Mouse (Mus musculus) stomach, embryonic 15.5 days (tissue): Measurements from ENCODE around the gene Hbb-bt. TPM values are rescaled to one million over a fixed set of nuclear protein-coding genes. Genes with fewer than 3 reads are reported as not detected.
"Not testable (repeated sequence)": the region's sequence is repeated elsewhere in the genome, so short reads cannot be mapped to it uniquely, and the experiment has no call there.

Experiments
- ATAC-seq: fragments of 200-750 bp; cut with Nextera tagmentation; 2 replicates; pipeline ENCODE4 v1.8.0; 2017; ENCODE audit warnings: low read depth, moderate number of reproducible peaks, moderate TSS enrichment; ENCODE audit not compliant: insufficient read depth, low FRiP score
- H3K27ac ChIP-seq: fragments of 300-500 bp; sonication (generic); 2 replicates; pipeline ENCODE4 v1.5.1; 2015; ENCODE audit warnings: mild to moderate bottlenecking, inconsistent platforms
- H3K27me3 ChIP-seq: fragments of 300-500 bp; sonication (generic); replicated peaks from 2 replicates; pipeline ENCODE4 v1.6.1; 2015; ENCODE audit warnings: inconsistent platforms
- H3K36me3 ChIP-seq: fragments of 300-500 bp; sonication (generic); 2 replicates; pipeline ENCODE4 v1.6.1; 2015; ENCODE audit warnings: inconsistent platforms
- H3K4me1 ChIP-seq: fragments of 300-500 bp; sonication (generic); 2 replicates; pipeline ENCODE4 v1.6.1; 2015; ENCODE audit warnings: inconsistent platforms
- H3K4me2 ChIP-seq: fragments of 300-500 bp; sonication (generic); 2 replicates; pipeline ENCODE4 v1.6.1; 2015; ENCODE audit warnings: mild to moderate bottlenecking, inconsistent platforms
- H3K4me3 ChIP-seq: fragments of 300-500 bp; sonication (generic); replicated peaks from 2 replicates; pipeline ENCODE4 v1.5.1; 2015; ENCODE audit warnings: inconsistent platforms
- H3K9ac ChIP-seq: fragments of 300-500 bp; sonication (generic); 2 replicates; pipeline ENCODE4 v1.6.1; 2015; ENCODE audit warnings: inconsistent platforms
- H3K9me3 ChIP-seq: fragments of 300-500 bp; sonication (generic); 2 replicates; pipeline ENCODE4 v1.6.1; 2016; ENCODE audit warnings: inconsistent platforms
- WGBS: fragments of 180-500 bp; shearing (Covaris S2); methylation state at CpG from one replicate; pipeline ENCODE4 v1.1.7; 2015; 5-methylcytosine and 5-hydroxymethylcytosine counted together
- polyA plus RNA-seq: library from polyadenylated mRNA; unstranded; fragments of >200 nt; fragmentation: Nextera tagmentation; extraction: Ambion mirVana; gene quantifications from 2 replicates; pipeline ENCODE4 v1.2.1, GENCODE M21; 2015

Gene Hbb-bt
- polyA plus RNA-seq, result 3,099 and 5,430 TPM in 2 replicates

DNA sequence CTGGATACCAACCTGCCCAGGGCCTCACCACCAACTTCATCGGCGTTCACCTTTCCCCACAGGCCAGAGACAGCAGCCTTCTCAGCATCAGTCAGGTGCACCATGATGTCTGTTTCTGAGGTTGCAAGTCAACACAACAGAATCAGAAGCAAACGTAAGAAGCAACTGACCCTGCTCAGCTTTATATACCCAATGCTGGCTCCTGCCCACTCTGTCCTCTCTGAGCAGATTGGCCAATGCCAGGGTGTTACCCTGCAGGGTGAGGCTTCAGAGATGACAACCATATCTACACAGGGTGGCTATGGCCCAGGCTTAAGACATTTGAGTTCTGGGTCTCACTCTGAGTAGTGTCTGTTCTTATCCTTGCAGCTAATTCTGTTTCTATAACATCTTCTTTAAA lies at the start of gene Hbb-bt:
Gene Hbb-bt (minus strand): TSS at position 231 of the 400 bp plus-strand sequence.
- Histone ChIP-seq H3K27me3 (no peaks in the 10 kb centered on the region), H3K4me2 (no peak within 1 kb of the TSS), H3K9me3 (no peaks in the 10 kb centered on the region), H3K9ac (no peak within 1 kb of the TSS), H3K36me3 (no peaks in the 10 kb centered on the region), H3K27ac (no peak within 1 kb of the TSS), H3K4me1 (no peaks in the 10 kb centered on the region), H3K4me3 (no peak within 1 kb of the TSS)
- peak; percentile 93 for ATAC-seq
- WGBS, result 71% methylated on average over 3 of the region's 3 CpGs

DNA sequence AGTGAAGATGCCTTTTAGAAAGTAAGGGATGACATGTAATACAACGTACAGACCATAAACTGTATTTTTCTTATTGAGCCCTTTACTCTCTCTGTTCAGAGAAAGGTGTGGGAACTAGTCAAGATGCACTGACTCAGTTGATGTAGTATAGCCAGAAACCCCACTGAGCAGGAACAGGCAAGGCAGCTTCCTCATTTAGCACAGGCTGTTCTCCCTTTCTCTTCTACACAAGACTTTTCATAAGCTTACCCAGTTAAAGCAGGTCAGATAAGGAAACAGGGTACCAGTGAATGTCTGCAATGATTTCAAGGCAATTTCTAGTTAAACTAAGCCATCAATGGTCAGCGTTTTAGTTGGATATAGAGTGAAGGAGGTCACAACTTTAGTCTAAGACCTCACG lies 47.7 kb upstream of the Hbb-bt start:
- Histone ChIP-seq H3K4me1 (no peaks in the 10 kb centered on the region), H3K9me3 (no peaks in the 10 kb centered on the region), H3K27me3 (no peaks in the 10 kb centered on the region), H3K4me3 (no peak overlapping the region), H3K9ac (no peak overlapping the region), H3K27ac (no peak overlapping the region), H3K36me3 (no peaks in the 10 kb centered on the region), H3K4me2 (no peak overlapping the region)
- WGBS, result 75% methylated on average over 3 of the region's 3 CpGs
- no peak for ATAC-seq

DNA sequence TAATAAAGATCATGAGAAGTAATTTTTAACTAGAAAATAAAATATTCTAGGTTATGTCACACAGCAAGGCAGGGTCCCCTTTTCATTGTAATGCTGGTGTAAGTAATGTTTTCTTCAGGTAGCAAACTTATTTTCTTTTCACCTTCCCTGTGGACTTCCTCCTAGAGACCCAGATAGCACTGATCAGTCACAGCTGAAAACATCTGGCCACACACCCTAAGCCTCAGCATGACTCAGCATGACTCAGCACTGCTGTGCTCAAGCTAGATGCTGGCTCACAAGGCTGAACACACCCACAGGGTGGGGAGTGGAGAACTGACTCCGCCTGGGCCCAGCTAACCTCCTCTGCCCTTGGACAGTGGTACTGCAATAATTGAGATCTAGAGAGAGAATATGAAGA lies 47.1 kb upstream of the Hbb-bt start:
- WGBS, result 36% methylated on average over 1 of the region's 1 CpGs
- Histone ChIP-seq H3K27ac (no peak overlapping the region), H3K4me2 (no peak overlapping the region), H3K9ac (no peak overlapping the region), H3K9me3 (no peaks in the 10 kb centered on the region), H3K4me3 (no peak overlapping the region), H3K4me1 (no peaks in the 10 kb centered on the region), H3K27me3 (no peaks in the 10 kb centered on the region), H3K36me3 (no peaks in the 10 kb centered on the region)
- peak; percentile 89 for ATAC-seq

DNA sequence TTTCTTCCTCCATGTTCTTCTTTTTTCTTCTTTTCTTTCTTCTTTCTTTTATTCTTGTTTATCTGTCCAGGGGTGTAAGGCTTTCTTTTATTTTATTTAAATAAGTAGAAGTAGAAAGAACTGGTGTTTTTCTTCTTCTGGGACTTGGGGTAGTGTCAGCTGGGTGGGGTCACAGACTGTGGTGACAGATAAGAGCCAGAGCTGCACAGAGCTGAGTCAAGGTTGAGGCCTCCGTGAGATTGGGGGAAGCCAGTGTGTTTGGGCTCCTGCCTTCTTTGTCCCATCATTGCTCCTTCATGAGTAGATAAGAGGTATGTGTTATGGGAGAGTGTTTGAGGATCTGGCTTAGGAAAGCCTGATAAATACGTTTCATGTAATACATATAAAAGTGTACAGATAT lies 45.3 kb upstream of the Hbb-bt start:
- no peaks in the 10 kb centered on the region for H3K36me3 ChIP-seq
- no peaks in the 10 kb centered on the region for H3K4me1 ChIP-seq
- H3K4me2 ChIP-seq, result no peak overlapping the region
- H3K27ac ChIP-seq, result no peak overlapping the region
- H3K4me3 ChIP-seq, result no peak overlapping the region
- WGBS, result 59% methylated on average over 2 of the region's 2 CpGs
- H3K9me3 ChIP-seq, result no peaks in the 10 kb centered on the region
- ATAC-seq, result peak; percentile 94
- H3K9ac ChIP-seq, result no peak overlapping the region
- no peaks in the 10 kb centered on the region for H3K27me3 ChIP-seq

DNA sequence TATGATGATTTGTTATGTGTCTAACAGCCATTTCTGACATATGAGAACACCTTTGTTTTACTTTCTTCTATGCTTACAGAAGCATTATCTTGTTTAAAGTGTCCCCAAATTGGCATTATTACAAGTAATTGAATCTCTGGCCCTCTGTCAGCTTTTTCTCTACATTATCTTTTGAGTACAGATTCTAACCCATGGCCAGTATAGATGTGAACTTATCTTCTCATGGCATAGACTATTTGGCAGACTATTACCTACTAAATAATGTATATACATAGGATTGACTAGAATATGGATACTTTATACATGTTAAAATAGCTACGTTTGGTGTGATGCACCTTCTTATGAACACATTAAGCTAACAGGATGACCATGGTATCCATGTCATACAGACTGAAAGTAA lies 40.9 kb upstream of the Hbb-bt start:
- no peak overlapping the region for H3K4me3 ChIP-seq
- H3K4me1 ChIP-seq, result no peaks in the 10 kb centered on the region
- 49% methylated on average over 1 of the region's 1 CpGs for WGBS
- H3K27ac ChIP-seq, result no peak overlapping the region
- no peaks in the 10 kb centered on the region for H3K36me3 ChIP-seq
- ATAC-seq, result no peak
- H3K4me2 ChIP-seq, result no peak overlapping the region
- H3K9me3 ChIP-seq, result no peaks in the 10 kb centered on the region
- H3K27me3 ChIP-seq, result no peaks in the 10 kb centered on the region
- H3K9ac ChIP-seq, result no peak overlapping the region

DNA sequence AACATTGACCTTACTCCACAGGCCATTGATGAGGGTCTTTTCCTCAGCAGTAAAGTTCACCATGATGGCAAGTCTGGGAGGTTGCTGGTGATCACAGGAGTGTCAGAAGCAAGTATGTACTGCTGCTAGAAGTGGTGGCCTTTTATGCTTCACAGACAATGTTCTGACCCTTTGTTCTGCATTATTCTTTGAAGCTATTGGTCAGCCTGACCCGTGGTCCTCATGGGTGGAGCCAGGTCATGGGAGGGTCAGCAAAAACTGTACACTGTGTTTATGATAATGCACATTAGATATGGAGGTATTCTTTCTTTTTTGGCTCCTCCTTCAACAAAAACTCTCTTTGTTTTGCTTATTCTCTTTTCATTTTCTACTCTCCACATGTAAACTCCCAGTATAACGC lies 39.3 kb upstream of the Hbb-bt start, which contains the start of gene Hbb-y:
Gene Hbb-y (minus strand): TSS at position 127 of the 400 bp plus-strand sequence.
- H3K4me3 ChIP-seq, result no peak within 1 kb of the TSS
- H3K4me1 ChIP-seq, result no peaks in the 10 kb centered on the region
- no peak for ATAC-seq
- no peaks in the 10 kb centered on the region for H3K27me3 ChIP-seq
- no peak within 1 kb of the TSS for H3K9ac ChIP-seq
- no peaks in the 10 kb centered on the region for H3K9me3 ChIP-seq
- H3K4me2 ChIP-seq, result no peak within 1 kb of the TSS
- no peak within 1 kb of the TSS for H3K27ac ChIP-seq
- WGBS, result 57% methylated on average over 2 of the region's 2 CpGs
- no peaks in the 10 kb centered on the region for H3K36me3 ChIP-seq

DNA sequence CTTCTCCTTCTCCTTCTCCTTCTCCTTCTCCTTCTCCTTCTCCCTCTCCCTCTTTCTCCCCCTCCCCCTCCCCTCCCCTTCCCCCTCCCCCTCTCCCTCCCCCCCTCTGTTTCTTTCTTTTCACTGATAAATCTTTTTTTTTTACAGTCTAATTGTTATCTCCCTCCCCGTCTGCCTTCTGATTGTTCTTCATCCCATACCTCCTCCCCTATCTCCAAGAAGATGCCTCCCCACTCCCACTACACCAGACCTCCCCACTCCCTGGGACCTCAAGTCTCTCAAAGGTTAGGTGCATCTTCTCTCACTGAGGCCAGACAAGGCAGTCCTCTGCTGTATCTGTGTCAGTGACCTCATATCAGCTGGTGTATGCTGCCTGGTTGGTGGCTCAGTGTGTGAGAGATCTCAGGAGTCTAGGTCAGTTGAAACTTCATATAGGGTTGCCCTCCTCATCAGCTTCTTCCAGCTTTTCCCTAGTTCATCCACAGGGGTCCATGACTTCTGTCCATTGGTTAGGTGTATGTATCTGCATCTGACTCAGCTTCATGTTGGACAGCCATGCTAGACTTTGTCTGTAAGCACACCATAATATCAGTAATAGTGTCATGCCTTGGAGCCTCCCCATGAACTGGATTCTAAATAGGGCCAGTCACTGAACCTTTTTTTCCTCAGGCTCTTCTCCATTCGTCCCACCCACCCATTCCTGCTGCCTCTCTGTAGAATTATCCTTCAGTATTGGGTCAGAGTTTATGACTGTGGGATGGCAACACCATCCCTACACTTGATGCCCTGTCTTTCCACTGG lies 30.9 kb upstream of the Hbb-bt start:
- 44% methylated on average over 1 of the region's 2 CpGs for WGBS

DNA sequence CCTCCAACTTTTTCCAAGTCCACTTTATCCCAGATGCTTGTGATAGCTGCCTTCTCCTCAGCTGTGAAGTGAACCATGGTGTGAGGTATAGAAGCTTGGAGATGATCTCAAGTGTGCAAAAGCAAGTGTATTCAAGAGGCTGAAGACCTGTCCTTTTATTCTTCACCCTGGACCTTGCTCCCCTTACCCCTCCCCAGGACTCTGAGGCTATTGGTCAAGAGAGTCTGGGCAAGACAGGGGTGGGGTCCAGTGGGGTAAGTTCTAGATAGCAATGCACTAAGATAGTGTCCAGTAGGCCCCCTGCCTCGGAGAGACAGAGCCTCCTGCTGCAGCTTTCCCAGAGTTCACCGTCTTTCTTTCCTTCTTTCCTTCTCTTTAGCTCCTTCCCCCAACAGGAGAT lies 29.2 kb upstream of the Hbb-bt start, which contains the start of gene Hbb-bh1:
Gene Hbb-bh1 (minus strand): TSS at position 131 of the 400 bp plus-strand sequence.
- Histone ChIP-seq H3K4me1 (no peaks in the 10 kb centered on the region), H3K9me3 (no peaks in the 10 kb centered on the region), H3K4me2 (no peak within 1 kb of the TSS), H3K36me3 (no peaks in the 10 kb centered on the region), H3K27ac (no peak within 1 kb of the TSS), H3K27me3 (no peaks in the 10 kb centered on the region), H3K9ac (no peak within 1 kb of the TSS), H3K4me3 (no peak within 1 kb of the TSS)
- no peak for ATAC-seq
- 66% methylated on average over 2 of the region's 2 CpGs for WGBS

More for the DNA sequence above, 30.9 kb upstream of the Hbb-bt start:
- Histone ChIP-seq H3K36me3 (no peaks in the 10 kb centered on the region), H3K9ac (no peak overlapping the region), H3K4me2 (no peak overlapping the region), H3K27ac (no peak overlapping the region), H3K4me1 (no peaks in the 10 kb centered on the region), H3K9me3 (no peaks in the 10 kb centered on the region), H3K4me3 (no peak overlapping the region), H3K27me3 (no peaks in the 10 kb centered on the region)
- ATAC-seq, result no peak

DNA sequence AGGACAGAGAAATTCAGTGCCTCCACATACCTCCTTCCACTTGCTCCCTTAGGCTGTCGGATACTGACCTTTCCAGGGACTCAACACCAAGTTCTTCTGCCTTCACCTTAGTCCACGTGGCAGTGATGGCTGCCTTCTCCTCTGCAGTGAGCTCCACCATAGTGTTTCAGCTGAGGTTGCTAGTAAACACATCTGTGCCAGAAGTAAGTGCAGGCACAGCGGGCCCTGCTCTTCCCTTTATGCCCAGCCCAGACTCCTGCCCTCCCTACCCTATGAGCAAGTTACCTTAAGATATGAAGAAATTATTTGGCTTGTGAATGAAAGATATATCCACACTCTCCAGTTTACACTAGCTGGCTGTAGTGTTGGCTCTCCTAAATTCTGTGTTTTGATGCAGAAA lies 26.5 kb upstream of the Hbb-bt start, which contains the start of gene Hbb-bh2:
Gene Hbb-bh2 (minus strand): TSS at position 253 of the 400 bp plus-strand sequence.
- no peak within 1 kb of the TSS for H3K4me2 ChIP-seq
- no peak within 1 kb of the TSS for H3K4me3 ChIP-seq
- no peak for ATAC-seq
- 69% methylated on average over 3 of the region's 3 CpGs for WGBS
- no peak within 1 kb of the TSS for H3K27ac ChIP-seq
- no peaks in the 10 kb centered on the region for H3K4me1 ChIP-seq
- H3K27me3 ChIP-seq, result no peaks in the 10 kb centered on the region
- H3K9me3 ChIP-seq, result no peaks in the 10 kb centered on the region
- H3K9ac ChIP-seq, result no peak within 1 kb of the TSS
- no peaks in the 10 kb centered on the region for H3K36me3 ChIP-seq

DNA sequence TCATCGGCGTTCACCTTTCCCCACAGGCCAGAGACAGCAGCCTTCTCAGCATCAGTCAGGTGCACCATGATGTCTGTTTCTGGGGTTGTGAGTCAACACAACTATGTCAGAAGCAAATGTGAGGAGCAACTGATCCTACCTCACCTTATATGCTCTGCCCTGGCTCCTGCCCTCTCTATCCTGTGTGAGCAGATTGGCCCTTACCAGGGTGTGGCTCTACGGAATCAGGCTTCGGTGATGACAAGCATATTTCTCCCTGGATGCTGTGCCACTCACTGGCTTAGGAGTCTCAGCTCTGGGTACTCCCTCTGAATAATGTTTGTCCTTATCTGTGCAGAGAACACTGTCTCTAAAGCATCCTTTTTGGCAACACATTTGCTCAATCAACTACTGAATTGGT lies 14.0 kb upstream of the Hbb-bt start, which contains the start of gene Hbb-bs:
Gene Hbb-bs (minus strand): TSS at position 289 of the 400 bp plus-strand sequence.
- 89% methylated on average over 4 of the region's 4 CpGs for WGBS

DNA sequence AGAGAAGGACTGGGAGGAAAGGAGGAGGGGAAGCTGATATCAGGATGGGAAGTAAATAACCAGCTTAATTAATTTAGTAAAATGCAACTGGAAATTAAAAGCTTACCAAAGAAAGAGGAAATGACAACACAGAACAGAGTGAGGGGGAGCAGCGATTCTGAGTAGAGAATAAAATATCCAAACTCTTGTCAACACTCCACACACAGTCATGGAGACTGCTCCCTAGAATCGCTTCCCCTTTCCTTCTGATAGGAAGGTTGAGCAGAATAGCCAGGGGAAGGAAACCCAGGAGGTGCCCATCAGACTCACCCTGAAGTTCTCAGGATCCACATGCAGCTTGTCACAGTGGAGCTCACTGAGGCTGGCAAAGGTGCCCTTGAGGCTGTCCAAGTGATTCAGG lies 13.3 kb upstream of the Hbb-bt start:
- not testable (repeated sequence) for H3K9me3 ChIP-seq, H3K36me3 ChIP-seq, H3K4me3 ChIP-seq, H3K9ac ChIP-seq, H3K4me2 ChIP-seq, H3K27me3 ChIP-seq, H3K27ac ChIP-seq, H3K4me1 ChIP-seq
- WGBS, result no CpG with 5 or more reads among the region's 2 CpGs
- 0 out of 2 replicates have a peak, but pooled peaks have one; percentile 0 for ATAC-seq

More for the DNA sequence above, 14.0 kb upstream of the Hbb-bt start, which contains the start of gene Hbb-bs:
- H3K9ac ChIP-seq, result no peak within 1 kb of the TSS
- no peaks in the 10 kb centered on the region for H3K36me3 ChIP-seq
- H3K4me2 ChIP-seq, result no peak within 1 kb of the TSS
- H3K4me3 ChIP-seq, result no peak within 1 kb of the TSS
- H3K4me1 ChIP-seq, result no peaks in the 10 kb centered on the region
- no peak within 1 kb of the TSS for H3K27ac ChIP-seq
- no peaks in the 10 kb centered on the region for H3K27me3 ChIP-seq
- peak; percentile 91 for ATAC-seq
- H3K9me3 ChIP-seq, result no peaks in the 10 kb centered on the region

DNA sequence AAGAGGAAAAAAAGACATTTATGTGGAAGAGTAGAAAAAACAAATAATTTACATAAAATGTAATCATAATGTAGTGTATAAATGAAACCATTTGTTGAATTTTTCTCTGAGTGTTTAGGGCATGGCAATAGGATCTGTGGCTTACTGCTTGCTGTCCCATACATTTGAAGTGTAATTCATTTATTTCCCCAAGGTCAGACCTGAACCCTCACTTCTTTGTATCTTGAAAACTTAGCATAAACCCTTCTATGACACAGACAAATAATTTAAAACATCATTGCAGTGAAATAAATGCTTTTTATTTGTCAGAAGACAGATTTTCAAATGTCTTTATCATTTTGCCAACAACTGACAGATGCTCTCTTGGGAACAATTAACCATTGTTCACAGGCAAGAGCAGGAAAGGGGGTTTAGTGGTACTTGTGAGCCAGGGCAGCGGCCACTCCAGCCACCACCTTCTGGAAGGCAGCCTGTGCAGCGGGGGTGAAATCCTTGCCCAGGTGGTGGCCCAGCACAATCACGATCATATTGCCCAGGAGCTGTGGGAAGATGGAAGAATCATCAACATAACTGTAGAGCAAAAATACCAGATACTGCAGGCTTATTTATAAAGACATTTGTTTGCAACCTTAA lies 12.6 kb upstream of the Hbb-bt start:
- Histone ChIP-seq H3K4me2 (no peak overlapping the region), H3K27me3 (no peaks in the 10 kb centered on the region), H3K4me3 (no peak overlapping the region), H3K9ac (no peak overlapping the region), H3K36me3 (no peaks in the 10 kb centered on the region), H3K9me3 (no peaks in the 10 kb centered on the region), H3K27ac (no peak overlapping the region), H3K4me1 (no peaks in the 10 kb centered on the region)
- ATAC-seq, result peak; percentile 69
- 56% methylated on average over 3 of the region's 3 CpGs for WGBS
